Mouse (Mus musculus) gastrocnemius, adult 8-10 months (tissue): ENCODE measurements around the gene Sox12. TPM values are rescaled to one million over a fixed set of nuclear protein-coding genes. Genes with fewer than 3 reads are reported as not detected.
A peak's percentile ranks its signal among the peaks of the same experiment; 100 is the strongest.

Experiments used
- DNase-seq, 2 experiments: peaks; one replicate each; pipeline ENCODE4 v3.0.0; 2022; ENCODE audit warnings: low spot score in 2 of 2
- total RNA-seq, 4 experiments: library from RNA; stranded (reverse); gene quantifications; 2 replicates each; pipeline ENCODE4 v1.2.4; 2022

Sox12 gene
- total RNA-seq, 4 experiments from 2014 or later, result 0.34 to 0.58 (median 0.49) TPM

DNA sequence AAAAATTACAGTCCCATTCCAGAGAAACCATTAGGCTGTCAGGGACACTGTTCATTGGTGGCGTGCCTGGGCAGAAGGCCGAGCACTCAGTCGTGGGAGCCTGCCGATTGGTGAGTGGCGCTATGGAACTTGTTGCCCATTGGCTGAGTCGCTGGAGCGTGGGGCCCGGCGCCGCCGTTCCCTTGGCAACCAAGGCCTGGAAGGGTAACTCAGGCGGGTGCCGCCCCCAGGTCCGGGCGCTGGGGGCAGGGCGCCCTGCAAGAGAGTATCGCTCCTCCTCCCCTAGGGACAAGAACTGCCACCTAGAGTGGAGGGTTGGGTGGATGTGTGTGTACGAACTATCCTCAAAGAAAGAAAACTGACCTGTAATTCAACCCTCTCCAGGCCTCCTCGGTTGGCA, 8.3 kb upstream of the Sox12 start:
- DNase-seq, result peak; percentile 81 to 88

- DNase-seq, result no peak
Measured at GRCm38 (mm10) chr2:152399122-152399542, 1.3 kb upstream of the Sox12 start.

GRCm38 (mm10) chr2:152398691-152399090, 828 bp upstream of the Sox12 start:
- DNase-seq, result peak; percentile 79 to 87

GRCm38 (mm10) chr2:152397004-152397589, 766 bp downstream of the Sox12 start:
- DNase-seq, result peak; percentile 62 to 74

GRCm38 (mm10) chr2:152396110-152397003, 1.5 kb downstream of the Sox12 start:
- peak; percentile 37 to 61 for DNase-seq

- no peak for DNase-seq
Measured at GRCm38 (mm10) chr2:152395271-152395920, 2.5 kb downstream of the Sox12 start.

GRCm38 (mm10) chr2:152393225-152394017, 4.4 kb downstream of the Sox12 start:
- no peak for DNase-seq

- DNase-seq, result no peak
Measured at GRCm38 (mm10) chr2:152392786-152393185, 5.1 kb downstream of the Sox12 start.

DNA sequence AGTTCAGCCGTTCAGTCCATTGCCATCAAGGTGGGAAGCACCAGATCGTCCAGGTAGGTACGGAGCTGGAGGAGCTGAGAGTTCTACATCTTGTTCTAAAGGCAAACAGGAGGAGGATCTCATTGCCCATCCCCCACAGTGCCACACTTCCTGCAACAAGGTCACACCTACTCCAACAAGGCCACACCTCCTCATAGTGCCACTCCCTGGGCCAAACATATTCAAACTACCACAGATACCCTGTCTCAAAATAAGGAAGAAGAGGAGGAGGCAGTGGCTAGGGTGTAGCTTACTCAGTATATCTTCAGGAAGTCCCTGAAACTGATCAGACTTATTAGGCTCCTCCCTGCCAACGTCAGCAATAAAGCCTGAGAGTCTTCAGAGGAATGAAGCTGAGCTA, 13.7 kb downstream of the Sox12 start:
- DNase-seq, result no peak

GRCm38 (mm10) chr2:152376345-152376741, 21.5 kb downstream of the Sox12 start, which contains the start of gene Nrsn2:
Nrsn2 (minus strand) TSS chr2:152376638.
- no peak for DNase-seq

DNA sequence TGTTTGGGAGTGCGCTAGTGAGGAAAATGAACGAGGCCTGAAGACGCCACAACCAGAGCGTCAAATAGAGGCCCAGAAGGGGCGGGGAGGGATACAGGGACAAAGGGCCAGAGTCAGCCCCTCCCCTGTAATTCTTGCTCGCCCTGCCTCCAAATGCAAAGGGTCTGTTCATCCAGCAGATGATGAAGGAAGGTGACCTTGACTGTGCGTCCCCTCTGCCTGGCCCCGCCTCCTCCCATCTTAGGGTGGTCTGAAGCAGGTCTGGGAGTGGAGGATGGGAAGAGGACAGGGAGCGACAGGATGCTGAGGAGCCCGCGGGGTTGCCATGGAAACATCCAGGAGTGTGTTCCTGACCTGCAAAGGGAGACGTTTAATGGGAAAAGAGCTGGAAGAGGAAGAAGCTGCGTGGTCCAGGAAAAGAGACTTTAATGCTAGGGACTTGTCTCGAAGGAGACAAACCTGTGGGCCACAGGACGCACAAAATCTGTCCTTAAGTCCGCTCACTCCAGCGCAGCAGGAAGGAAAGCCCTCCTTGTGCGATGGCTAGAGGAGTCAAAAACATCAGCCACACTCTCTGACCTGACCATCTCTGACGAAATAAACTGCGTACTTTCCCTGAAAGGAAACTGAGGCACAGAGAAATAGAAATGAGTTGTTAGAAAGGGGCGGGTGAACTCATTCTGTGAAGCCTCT, 22.1 kb downstream of the Sox12 start:
- no peak for DNase-seq

DNA sequence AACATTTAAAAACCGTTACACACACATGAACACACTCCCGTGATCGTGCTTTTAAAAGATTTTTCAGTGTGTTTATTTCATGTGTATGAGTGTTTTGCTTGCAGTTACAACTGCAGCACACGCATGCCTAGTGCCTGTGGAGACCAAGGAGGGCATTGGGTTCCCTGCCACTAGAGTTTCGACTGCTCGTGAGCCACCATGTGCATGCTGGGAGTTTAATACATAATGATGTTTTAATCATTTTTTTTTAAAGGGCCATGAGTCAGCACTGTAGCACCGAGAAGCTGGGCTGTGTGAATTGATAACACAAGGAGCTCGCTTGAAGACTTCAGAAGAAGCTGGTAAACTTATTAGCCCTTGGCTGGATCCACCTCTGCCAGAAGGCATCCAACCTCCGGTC, 24.3 kb downstream of the Sox12 start:
- no peak for DNase-seq

DNA sequence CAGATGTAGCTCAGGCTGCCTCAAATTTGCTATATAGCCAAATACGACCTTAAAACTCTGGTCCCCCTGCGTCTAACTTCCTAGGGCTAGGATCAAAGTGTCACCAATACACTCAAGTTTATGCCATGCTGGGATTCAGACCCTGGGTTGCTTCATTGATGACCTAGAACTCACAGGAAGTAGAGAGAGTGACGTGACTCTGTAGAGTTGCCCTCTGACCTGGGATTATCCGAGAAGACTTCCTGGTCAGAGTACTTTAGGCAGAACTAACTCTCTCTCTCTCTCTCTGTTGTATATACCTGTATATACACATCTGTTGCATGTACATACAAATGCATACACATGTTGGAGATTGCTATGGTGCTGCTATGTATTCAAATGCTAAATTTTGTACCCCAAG, 25.2 kb downstream of the Sox12 start:
- DNase-seq, result no peak

- no peak for DNase-seq
Measured at GRCm38 (mm10) chr2:152372104-152372503, 25.8 kb downstream of the Sox12 start.

DNA sequence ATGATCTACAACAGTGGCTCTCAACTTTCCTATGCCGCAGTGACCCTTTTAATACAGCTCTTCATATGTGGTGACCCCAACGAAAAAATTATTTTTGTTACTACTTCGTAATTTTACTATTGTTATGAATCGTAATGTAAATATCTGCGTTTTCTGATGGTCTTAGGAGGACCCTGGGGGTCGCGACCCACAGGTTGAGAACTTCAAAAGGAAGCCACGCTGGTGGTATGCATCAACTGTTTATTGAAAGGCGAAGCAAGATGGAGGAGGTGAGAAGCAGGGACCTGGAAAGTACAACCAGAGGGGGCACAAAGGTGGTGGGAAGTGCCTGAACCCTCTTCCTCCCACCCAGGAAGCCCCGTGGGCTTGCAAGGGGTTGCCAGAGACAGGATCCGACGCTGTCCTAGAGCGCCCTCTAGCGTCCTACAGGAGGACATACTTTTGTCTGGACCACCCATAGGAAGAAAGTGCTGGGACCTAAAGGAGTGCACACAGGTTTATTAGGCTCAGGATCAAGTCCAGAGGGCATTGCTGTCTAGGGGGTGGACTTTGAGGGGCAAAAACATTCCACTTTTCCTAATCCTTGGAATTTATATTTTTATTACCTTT, 29.2 kb downstream of the Sox12 start:
- DNase-seq, result no peak

DNA sequence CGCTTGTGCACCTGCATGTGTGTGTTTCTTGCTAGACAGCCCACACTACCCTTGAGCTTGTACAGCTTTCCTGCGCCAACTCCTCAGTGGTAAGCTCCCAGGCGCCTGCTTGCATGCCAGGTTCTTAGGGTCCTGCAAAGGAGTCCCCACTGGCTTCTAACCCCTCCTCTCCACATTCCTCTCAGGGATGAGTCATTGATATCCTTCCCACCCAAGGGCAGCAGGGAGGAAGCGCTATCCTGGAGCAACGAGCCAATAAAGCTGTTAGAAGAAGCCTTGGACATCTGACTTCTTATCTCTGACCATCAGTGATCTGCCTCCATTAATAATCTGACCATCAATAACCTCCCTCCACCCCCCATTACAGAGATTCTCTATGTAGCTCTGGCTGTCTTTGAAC, 29.9 kb downstream of the Sox12 start:
- DNase-seq, result no peak

DNA sequence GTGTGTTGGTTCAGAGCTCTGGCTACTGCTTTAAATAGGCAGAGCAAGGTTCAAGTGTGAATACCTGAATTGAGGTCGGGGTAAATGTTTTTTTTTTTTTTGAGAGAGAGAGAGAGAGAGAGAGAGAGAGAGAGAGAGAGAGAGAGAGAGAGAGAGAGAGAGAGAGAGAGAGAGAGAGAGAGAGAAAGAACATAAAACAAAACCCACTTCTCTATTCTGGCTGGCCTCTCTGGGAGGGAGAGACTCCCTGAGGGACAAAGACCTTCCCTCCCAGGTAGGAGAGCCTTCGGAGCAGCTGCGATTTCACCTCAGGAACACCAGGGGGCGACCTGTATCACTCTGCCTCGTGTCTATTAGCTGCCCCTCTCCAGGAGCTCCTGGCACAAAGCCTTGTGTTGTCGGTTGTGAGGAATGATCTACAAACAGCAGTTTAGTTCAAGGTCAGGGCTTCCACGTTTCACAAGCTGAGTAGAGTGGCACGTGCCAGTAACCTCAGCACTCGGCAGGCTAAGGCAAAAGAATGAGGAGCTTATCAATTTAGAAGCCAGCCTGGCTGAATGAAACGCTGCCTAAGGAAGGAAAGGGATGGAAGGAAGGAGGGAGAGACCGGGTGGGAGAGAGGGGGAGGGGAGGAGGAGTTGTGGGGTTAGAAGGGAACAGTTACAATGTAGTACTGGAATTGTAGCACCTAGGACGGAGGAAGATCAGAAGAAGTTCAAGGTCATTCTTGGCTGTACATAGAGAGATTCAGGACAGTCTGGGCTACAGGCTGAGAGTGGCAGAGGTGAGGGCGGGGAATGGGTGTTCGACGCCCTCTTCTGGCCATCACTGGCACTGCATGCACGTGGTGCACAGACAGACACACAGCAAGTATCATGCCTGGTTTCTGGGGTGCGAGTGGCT, 34.4 kb downstream of the Sox12 start:
- DNase-seq, result peak; percentile 23 to 41

DNA sequence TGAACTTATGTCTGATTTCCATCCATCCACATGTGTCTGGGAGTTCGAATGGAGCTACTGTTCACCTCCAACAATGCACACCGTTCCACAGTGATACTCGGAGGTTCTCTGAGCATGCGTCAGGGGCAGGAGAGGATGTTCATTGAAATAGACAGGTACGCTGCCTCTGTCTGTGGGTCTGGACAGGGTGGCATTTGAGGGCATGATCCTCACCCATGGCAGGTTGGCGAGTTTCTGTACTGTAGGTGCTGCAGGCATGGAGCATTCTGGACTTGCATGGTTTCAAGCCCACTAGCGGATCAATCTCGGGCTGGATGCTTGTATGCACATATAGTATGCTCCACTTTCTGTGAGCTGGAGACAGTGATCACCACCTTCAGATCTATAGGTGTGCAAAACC, 36.7 kb downstream of the Sox12 start:
- DNase-seq, result no peak

- peak; percentile 45 to 64 for DNase-seq
Measured at GRCm38 (mm10) chr2:152360271-152360775, 37.5 kb downstream of the Sox12 start.
